Mouse (Mus musculus) kidney, adult 2 months (tissue): ENCODE data around the gene Jade2. TPM values are rescaled to one million over a fixed set of nuclear protein-coding genes. Genes with fewer than 3 reads are reported as not detected.

Experiments used
- DNase-seq: peaks from one replicate; pipeline ENCODE4 v3.0.0; 2021
- H3K27ac ChIP-seq: fragments of 200-500 bp; 2 replicates; pipeline ENCODE4 v1.5.1; 2012; ENCODE audit warnings: low read depth, low read length, control low read depth, inconsistent platforms; ENCODE audit not compliant: insufficient read depth
- H3K27me3 ChIP-seq: fragments of 200-500 bp; replicated peaks from 2 replicates; pipeline ENCODE4 v1.6.1; 2012; ENCODE audit warnings: mild to moderate bottlenecking, moderate library complexity, low read length, inconsistent platforms; ENCODE audit not compliant: control insufficient read depth, insufficient read depth
- H3K36me3 ChIP-seq: fragments of 200-500 bp; 2 replicates; pipeline ENCODE4 v1.6.1; 2012; ENCODE audit warnings: mild to moderate bottlenecking, moderate library complexity, low read length, inconsistent platforms; ENCODE audit not compliant: control insufficient read depth, insufficient read depth
- H3K4me1 ChIP-seq: fragments of 200-500 bp; 2 replicates; pipeline ENCODE4 v1.6.1; 2011; ENCODE audit warnings: low read length; ENCODE audit not compliant: control insufficient read depth, insufficient read depth
- H3K4me3 ChIP-seq: fragments of 200-500 bp; 2 replicates; pipeline ENCODE4 v1.5.1; 2011; ENCODE audit warnings: mild to moderate bottlenecking, low read depth, low read length, control low read depth; ENCODE audit not compliant: insufficient read depth
- CTCF ChIP-seq: fragments of 200-500 bp; conservative IDR thresholded peaks from 2 replicates; pipeline ENCODE4 v1.5.1; 2011; ENCODE audit warnings: low read depth, mild to moderate bottlenecking, control low read depth, low read length, moderate library complexity, mixed read lengths; ENCODE audit not compliant: insufficient read depth, insufficient read length
- POLR2A ChIP-seq: fragments of 200-500 bp; IDR thresholded peaks from one replicate; pipeline ENCODE4 v1.6.1; 2011; ENCODE audit warnings: low read depth, low read length, control low read depth
- WGBS: fragments of 180-500 bp; shearing (Covaris S2); methylation state at CpG from one replicate; pipeline ENCODE4 v1.1.7; 2018; 5-methylcytosine and 5-hydroxymethylcytosine counted together
- polyA plus RNA-seq: library from polyadenylated mRNA; depleted of rRNA; stranded (reverse); fragments of >200 nt; gene quantifications from 2 replicates; pipeline ENCODE4 v1.2.3, GENCODE M21; 2012

Jade2 gene
- polyA plus RNA-seq, 1 experiment, result 13.4 TPM

GRCm38 (mm10) chr11:51841149-51841548 lies 16.3 kb downstream of the Jade2 start:
- no peak overlapping the region for H3K4me3 ChIP-seq
- TF ChIP-seq CTCF, result no peak
- WGBS, result 54% methylated on average over 9 of the region's 9 CpGs

GRCm38 (mm10) chr11:51840657-51841056 lies 16.8 kb downstream of the Jade2 start:
- Histone ChIP-seq H3K4me3 (no peak overlapping the region), H3K36me3 (no peaks in the 10 kb centered on the region), H3K4me1 (no peaks in the 10 kb centered on the region), H3K27ac (0 out of 2 replicates have a peak overlapping the region, but pooled peaks have one; percentile 14), H3K27me3 (no peaks in the 10 kb centered on the region)
- WGBS, result 88% methylated on average over 9 of the region's 9 CpGs
- DNase-seq, result no peak
- no peak for TF ChIP-seq POLR2A
- no peak for TF ChIP-seq CTCF

More at GRCm38 (mm10) chr11:51841149-51841548, 16.3 kb downstream of the Jade2 start:
- Histone ChIP-seq H3K4me1 (no peaks in the 10 kb centered on the region), H3K27ac (0 out of 2 replicates have a peak overlapping the region, but pooled peaks have one; percentile 14), H3K36me3 (no peaks in the 10 kb centered on the region), H3K27me3 (no peaks in the 10 kb centered on the region)
- DNase-seq, result peak; percentile 72

- no peaks in the 10 kb centered on the region for H3K4me1 ChIP-seq
- no peak for DNase-seq
- H3K36me3 ChIP-seq, result no peaks in the 10 kb centered on the region
- H3K4me3 ChIP-seq, result no peak overlapping the region
- WGBS, result 91% methylated on average over 11 of the region's 11 CpGs
- no peak overlapping the region for H3K27ac ChIP-seq
- TF ChIP-seq POLR2A, result no peak
- no peak for TF ChIP-seq CTCF
- H3K27me3 ChIP-seq, result no peaks in the 10 kb centered on the region
Observed at GRCm38 (mm10) chr11:51839973-51840372, 17.5 kb downstream of the Jade2 start.

GRCm38 (mm10) chr11:51839106-51839505 lies 18.3 kb downstream of the Jade2 start:
- DNase-seq, result no peak
- WGBS, result 91% methylated on average over 2 of the region's 2 CpGs
- TF ChIP-seq POLR2A, result no peak
- no peak for TF ChIP-seq CTCF
- Histone ChIP-seq H3K4me1 (no peaks in the 10 kb centered on the region), H3K27ac (no peak overlapping the region), H3K4me3 (no peak overlapping the region), H3K36me3 (no peaks in the 10 kb centered on the region), H3K27me3 (no peaks in the 10 kb centered on the region)

GRCm38 (mm10) chr11:51837164-51838153 lies 20.0 kb downstream of the Jade2 start:
- 85% methylated on average over 8 of the region's 8 CpGs for WGBS
- Histone ChIP-seq H3K36me3 (no peaks in the 10 kb centered on the region), H3K4me3 (no peak overlapping the region)

GRCm38 (mm10) chr11:51836506-51836905 lies 20.9 kb downstream of the Jade2 start:
- TF ChIP-seq POLR2A (no peak), CTCF (no peak)
- DNase-seq, result no peak
- H3K36me3 ChIP-seq, result no peaks in the 10 kb centered on the region
- 97% methylated on average over 6 of the region's 6 CpGs for WGBS
- H3K27ac ChIP-seq, result no peak overlapping the region
- H3K27me3 ChIP-seq, result no peaks in the 10 kb centered on the region
- H3K4me3 ChIP-seq, result no peak overlapping the region
- peaks cover 12% of the 10 kb centered on the region; the same call in 1 of the 2 replicates for H3K4me1 ChIP-seq

More at GRCm38 (mm10) chr11:51837164-51838153, 20.0 kb downstream of the Jade2 start:
- Histone ChIP-seq H3K27me3 (no peaks in the 10 kb centered on the region), H3K27ac (no peak overlapping the region), H3K4me1 (peaks cover 9% of the 10 kb centered on the region; the same call in 1 of the 2 replicates)
- no peak for DNase-seq
- TF ChIP-seq CTCF (no peak), POLR2A (no peak)

GRCm38 (mm10) chr11:51835598-51835997 lies 21.9 kb downstream of the Jade2 start:
- Histone ChIP-seq H3K27ac (no peak overlapping the region), H3K27me3 (no peaks in the 10 kb centered on the region), H3K4me1 (peaks cover 12% of the 10 kb centered on the region; the same call in 1 of the 2 replicates), H3K36me3 (peaks cover 3% of the 10 kb centered on the region; the same call in 1 of the 2 replicates), H3K4me3 (no peak overlapping the region)
- 97% methylated on average over 12 of the region's 12 CpGs for WGBS
- no peak for DNase-seq
- TF ChIP-seq CTCF (no peak), POLR2A (no peak)
